Mouse (Mus musculus) C2C12 (cell line): ENCODE measurements around the gene Lta.

Experiments
- CEBPB ChIP-seq: IDR thresholded peaks from one replicate; pipeline ENCODE4 v1.6.1; 2011; ENCODE audit warnings: low read depth, mild to moderate bottlenecking, control low read depth, moderate library complexity
- CTCF ChIP-seq: IDR thresholded peaks from one replicate; pipeline ENCODE4 v1.5.1; 2011; ENCODE audit not compliant: control insufficient read depth, insufficient read depth, insufficient read length
- MAX ChIP-seq: IDR thresholded peaks from one replicate; pipeline ENCODE4 v1.6.1; 2011; ENCODE audit warnings: mild to moderate bottlenecking, control low read depth
- MYOD1 ChIP-seq: IDR thresholded peaks from one replicate; pipeline ENCODE4 v1.6.1; 2011; ENCODE audit warnings: low read depth; ENCODE audit not compliant: control insufficient read depth, insufficient read length

GRCm38 (mm10) chr17:35197126-35197525 lies 8.0 kb downstream of the Lta start:
- no peak for TF ChIP-seq MAX
- TF ChIP-seq CTCF, result no peak
- TF ChIP-seq MYOD1, result no peak
- TF ChIP-seq CEBPB, result no peak
